Mouse (Mus musculus): ENCODE data around the gene Gpr83.
"Not testable (repeated sequence)": the region's sequence is repeated elsewhere in the genome, so short reads cannot be mapped to it uniquely, and the experiment has no call there.

Gpr83 gene

DNA sequence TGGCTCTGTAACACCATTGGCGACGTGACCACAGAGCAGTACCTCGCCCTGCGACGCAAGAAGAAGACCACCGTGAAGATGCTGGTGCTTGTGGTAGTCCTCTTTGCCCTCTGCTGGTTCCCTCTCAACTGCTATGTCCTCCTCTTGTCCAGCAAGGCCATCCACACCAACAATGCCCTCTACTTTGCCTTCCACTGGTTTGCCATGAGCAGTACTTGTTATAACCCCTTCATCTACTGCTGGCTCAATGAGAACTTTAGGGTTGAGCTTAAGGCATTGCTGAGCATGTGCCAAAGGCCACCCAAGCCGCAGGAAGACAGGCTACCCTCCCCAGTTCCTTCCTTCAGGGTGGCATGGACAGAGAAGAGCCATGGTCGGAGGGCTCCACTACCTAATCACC lies 8.3 kb downstream of the Gpr83 start:
- no peak for DNase-seq (ENCODE audit: low spot score in 2 of 2)

DNA sequence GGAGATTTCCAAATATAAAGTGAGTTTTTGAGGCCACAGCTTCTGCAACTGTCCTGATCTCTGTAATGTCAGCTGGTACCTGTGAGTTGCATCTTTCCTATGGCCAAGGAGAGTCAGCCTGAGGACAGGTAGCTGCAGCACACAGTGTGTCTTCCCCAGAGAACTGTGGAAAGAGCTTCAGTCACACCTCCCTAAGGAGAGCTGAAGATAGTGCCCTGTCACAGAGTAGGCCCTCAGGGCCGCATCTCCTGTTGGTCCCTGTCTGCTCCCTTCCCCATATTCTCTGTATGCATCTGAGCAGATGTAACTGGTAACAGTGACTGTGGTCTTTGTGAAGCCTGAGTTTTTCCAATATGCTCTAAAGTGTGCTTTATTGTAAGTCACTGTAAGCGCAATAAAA lies 10.4 kb downstream of the Gpr83 start:
- no peak for DNase-seq (ENCODE audit: low spot score in 2 of 2)

DNA sequence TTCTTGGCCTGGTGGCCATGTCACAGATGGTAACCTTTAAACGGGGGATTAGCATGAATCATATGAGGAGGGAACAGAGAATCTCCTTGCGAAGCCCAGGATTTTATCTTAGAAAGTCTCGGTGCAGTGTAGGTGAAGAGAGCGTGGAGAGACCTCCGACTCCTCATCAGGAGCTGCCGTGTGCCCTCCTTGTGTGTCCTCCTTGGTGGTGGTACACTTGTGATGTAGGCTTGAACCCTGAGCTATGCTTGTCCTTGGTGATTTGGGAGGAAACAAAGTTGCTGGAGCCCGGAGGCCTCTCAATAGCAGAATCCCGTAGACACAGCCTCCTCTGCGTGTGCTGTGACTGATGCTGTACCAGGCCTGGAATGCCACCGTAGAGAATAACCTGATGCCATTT lies 10.8 kb downstream of the Gpr83 start:
- no peak for DNase-seq (ENCODE audit: low spot score in 2 of 2)

DNA sequence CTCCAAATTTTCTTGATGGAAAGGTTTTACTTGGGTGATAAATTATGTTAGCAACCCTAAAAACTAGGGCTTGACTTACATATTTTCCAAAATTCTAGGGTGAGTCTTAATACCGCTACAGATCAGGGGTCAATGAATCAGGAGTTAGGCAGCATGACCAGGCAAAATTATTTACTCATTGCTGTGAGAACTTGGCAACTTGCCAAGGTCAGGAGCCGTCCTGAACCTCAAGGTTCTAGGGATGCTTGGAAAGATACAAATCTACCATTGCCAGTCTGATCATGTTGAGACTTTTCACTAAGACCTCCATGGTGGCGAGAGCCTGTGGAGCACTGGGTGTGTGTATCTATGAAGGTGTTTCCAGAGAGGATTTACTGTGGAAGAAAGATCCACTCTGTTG lies 11.5 kb downstream of the Gpr83 start:
- DNase-seq (ENCODE audit: low spot score in 2 of 2), result no peak

DNA sequence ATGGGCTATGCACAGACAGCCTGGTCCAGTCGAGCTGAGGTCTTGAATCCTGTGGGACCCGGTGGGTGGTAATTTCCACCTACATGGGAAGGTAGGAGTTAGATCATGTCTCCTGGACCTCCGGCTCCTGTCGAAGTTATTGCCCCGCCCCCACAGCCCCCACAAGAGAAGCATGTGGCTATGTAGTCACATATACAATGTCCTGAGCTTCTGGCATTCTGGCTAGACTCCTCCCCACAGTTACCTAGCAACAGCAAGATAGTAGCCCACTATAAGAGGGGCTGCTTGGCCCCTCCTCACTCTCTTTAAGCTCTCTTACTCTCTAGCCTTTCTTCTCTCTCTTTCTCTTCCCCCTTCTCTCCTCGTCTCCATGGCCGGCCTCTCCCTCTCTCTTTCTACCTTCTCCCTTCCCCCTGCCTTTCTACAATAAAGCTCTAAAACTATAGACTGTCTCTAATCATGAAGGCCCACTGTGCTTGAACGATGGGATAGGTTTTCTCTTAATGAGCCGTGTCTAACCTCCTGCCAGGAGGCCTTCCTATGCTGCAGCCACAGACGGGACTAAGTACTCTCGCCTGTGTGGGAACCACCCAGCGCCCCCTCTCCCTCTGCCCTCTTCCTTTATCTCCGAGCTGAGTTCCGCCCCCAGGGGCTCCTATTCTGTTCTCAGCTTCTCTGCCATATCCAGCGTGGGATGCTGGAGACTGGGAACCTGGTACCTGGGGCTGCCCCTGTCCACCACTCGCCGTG lies 12.3 kb downstream of the Gpr83 start:
- DNase-seq (ENCODE audit: low spot score in 2 of 2), result no peak

DNA sequence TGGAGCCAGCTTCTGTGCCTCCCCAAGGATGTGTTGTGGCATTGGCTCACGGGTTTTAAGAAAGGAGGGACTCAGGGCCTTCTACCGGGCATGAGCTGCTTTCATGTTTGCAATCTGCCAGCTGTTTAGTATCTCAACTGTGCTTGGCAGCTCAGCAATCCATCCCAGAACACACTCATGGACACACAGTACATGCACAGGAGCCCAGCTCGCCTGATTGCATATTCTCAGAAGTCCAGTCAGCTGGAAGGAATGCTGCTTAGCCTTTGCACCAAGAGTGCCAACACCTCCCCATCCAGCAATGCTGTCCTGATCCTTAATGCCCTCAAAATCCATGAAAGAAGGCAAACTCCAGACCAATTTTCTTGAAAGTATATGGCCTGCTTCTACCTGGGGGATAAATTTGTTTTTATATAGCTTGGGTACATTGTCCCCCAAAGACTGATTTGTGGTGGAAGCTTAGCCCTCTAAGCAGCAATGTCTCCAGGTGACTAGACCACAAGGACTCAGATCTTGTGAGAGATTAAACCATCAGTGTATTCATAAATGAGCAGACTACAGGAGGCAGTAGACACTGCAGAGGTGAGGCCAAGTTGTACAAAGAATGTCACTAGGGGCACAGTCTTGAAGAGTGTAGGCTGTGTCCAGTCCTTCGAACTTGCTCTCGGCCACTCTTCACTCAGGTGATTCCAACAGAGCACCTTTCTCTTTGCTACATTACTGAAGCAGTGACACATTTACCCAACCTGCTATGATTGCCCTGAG lies 15.9 kb downstream of the Gpr83 start:
- peak in 1 of 2 experiments; percentile 9 for DNase-seq (ENCODE audit: low spot score in 2 of 2)

DNA sequence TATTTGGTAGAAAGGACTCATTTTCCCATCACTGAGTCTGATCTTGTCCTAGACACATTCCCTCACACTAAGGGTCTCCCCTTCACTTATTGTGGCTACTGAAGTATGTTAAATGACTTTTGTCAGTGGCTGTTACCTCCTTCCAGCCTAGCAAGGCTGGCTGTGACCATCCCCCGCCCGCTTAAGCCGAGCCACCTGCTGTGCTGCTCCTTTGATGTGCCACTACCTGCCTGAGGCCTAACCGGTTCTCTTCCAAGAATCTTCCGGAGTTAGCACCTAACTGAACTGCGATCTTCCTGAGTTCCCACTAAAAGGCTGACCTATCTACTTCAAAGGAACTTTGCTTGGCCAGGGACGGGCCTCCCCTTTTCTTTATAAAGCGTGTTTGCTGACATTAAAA lies 16.6 kb downstream of the Gpr83 start:
- not testable (repeated sequence) for DNase-seq (ENCODE audit: low spot score in 2 of 2)

DNA sequence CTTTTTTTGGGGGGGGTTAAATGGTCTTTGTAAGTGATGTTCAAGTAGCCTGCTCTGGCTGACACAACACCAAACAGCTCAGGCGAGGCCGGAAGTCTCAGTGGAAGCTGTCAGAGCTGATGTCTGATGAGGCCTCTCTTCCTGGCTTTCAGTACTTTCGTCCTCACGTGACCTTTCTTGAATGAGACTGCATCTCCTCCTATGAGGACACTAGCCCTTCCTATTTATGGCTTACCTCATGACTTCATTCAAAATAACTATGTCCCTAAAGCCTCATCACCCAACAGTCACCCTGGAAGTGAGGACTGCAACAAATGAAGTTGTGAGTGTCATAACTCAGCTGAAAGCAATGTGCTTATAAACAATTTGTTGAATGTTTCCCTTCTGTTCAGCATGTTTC lies 24.6 kb downstream of the Gpr83 start:
- no peak for DNase-seq (ENCODE audit: low spot score in 2 of 2)

DNA sequence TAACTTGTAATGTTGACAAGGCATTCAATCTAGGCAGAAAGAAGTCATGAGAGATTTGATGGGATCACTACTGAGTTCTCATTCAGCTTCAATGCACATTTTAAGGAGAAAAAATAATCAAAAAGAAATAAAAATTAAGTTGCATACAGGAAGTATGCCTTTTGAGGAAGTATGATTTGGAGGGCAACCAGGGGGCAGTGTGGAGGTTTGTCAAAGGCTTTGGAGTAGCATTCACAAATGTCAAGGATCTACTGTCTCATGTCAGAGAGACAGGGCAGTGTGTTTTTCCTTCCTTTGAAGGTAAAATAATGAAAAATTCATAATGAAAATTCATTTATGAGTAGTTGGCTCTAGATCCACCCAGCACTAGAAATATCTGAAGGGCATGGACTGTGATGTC lies 25.1 kb downstream of the Gpr83 start:
- no peak for DNase-seq (ENCODE audit: low spot score in 2 of 2)

DNA sequence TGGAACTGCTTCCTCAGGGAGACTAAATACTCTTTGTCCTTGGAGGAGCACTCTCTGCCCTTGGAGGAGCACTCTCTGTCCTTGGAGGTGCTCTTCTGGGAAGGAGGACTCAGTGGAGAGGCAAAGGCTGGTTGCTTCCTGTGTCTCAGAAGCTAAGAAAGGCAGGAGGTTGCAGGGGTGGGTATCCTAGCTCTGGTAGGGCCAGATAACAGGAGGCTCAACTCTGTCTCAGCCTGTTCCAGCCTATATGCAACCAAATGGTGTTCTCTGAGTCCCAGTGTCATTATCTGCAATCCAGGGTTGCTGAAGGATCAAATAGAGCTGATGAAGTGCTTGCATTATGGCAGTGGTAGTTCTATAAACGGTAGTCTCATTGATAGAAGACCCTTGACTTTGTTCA lies 25.9 kb downstream of the Gpr83 start:
- DNase-seq (ENCODE audit: low spot score in 2 of 2), result no peak

DNA sequence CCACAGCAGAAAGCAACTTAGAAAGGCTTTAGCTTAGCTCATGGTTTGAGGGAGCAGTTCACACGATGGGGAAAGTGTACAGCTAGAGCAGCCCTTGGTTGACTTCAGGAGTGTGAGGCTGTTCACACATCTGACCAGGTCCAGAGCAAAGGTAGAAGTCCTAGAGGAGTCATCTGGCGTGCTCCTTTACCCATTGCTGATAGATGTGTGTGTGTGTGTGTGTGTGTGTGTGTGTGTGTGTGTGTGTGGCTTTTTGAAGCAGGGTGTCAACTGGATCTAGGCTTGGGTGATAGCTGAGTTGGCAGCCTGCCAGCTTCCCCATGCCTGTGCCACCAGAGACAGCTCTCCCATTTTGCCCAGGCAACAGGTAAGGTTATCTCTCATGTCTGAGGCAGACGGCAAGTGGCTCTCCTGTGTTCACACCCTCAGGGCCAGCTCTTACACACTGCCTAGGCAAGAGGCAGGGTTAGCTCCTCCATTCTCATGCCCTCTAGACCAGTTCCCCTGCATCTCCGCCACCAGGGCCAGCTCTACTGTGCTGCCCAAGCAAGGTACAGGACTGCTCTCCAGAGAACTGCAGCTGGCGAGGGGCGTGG lies 27.9 kb downstream of the Gpr83 start:
- no peak for DNase-seq (ENCODE audit: low spot score in 2 of 2)

DNA sequence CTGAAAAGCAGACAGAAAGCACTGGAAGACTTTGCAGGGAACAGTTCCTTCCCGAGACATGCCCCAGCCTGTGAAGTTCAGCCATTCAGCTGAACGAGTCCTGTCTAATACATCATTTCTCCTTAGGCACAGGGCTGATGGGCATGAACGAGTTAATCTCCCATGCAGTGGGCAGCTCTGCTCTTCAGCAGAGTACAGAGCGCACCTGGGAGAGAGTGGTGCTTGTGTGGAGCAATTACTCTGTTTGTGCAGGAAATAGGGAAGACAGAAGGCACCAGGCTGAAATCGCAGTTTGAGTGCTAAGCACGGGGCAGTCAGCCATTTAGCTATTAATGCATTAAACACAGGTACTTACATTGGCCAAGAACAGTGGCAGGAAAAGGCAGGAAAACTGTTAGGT lies 28.7 kb downstream of the Gpr83 start:
- no peak for DNase-seq (ENCODE audit: low spot score in 2 of 2)

DNA sequence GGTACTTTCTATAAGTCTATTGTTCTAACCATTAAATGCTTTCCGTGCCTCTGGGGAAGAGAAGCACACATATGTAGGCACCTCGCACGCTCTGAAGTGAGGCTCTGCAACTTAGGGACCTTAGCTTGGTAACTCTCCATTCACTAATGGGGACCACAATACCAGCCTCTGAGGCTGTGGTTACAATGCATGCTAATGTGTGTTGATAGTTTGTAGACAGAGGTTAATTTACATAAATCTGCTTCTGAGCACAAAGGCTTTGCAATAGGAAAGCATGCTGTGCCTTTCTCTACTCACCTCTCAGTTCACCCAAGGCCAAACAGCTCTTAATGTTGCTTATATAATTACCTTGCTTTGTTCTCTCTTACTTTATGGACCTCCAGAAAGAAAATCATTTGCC lies 30.7 kb downstream of the Gpr83 start:
- DNase-seq (ENCODE audit: low spot score in 2 of 2), result no peak

DNA sequence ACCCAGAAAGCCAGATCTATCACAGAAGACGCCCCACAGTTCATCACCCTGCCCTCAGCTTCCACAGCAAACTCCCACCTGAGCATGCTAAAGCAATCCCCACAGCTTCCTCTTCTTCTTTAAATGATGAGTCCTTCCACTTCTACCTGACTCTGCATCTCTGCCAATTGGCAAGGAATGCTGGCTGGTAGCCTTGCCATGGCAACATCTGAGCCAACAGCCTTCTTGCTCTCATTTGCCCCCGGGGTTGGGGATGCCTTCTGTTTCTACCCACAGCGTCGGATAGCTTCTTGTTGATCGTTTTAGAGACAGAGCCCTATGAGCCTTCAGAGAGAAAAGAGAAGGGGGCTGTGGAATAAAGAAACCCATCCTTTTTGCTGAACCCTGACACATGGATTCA lies 31.9 kb downstream of the Gpr83 start:
- no peak for DNase-seq (ENCODE audit: low spot score in 2 of 2)

DNA sequence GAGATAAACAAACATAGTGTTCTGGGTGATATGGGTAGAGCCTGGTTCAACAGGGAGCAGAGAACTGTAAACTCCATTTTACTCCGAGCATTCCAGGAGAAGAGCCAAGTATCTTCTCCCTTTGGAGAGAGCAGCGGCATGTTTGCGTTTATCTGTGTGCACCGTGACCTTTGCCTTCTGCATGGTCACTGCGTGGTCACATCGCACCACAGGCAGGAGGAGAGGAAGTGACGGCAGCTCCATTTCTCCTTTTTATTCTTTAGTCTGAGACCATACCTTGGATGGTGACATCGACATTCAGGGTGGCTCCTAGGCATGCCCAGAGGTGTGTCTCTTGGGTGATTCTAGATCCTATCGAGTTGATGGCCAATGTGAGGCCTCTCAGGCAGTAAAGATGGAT lies 33.4 kb downstream of the Gpr83 start:
- no peak for DNase-seq (ENCODE audit: low spot score in 2 of 2)

DNA sequence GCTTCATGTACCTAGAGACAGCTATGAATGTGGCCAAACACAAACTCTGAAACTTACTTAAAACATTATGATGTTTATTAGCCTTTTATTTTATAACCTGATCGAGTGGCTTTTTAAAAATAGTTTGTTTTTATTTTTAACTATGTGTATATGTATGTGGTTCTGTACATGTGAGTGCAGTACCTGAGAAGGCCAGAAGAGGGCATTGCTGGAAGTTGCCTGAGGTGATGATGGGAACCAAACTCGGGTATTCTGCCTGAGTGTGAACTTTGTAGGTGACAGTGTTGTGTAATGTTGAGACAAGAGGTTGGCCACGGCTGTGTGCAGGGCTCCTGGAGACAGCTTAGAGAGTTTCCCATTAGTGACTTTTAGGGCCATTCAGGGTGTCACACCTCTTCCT lies 34.6 kb downstream of the Gpr83 start:
- DNase-seq (ENCODE audit: low spot score in 2 of 2), result no peak

DNA sequence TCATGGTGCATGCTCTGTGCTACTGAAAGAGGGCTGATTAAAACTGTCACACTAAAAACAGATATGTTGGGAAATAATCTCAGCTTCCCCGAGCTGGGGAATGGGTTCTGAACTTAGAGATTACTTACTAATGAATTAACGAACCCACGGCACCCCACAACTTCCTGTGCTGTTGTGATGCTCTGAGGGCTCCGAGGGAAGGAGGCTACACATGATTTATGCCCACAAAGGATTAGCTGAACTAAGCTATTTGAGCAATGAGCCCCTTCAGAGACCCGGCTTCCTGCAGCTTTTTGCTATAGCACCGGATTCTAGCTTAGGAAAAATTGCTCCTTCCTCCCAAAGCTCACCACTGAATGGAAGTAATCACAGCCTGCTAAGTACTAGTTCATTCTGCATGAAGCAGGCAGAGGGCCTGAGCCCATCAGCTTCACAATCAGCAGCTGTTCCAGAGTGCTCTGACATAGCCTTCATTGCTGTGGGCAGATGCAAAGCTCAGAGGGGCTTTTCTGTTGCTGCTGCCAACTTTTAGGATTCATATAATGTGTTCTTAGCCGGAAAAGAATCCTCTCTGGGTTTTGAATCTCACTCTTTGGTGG lies 35.3 kb downstream of the Gpr83 start:
- no peak for DNase-seq (ENCODE audit: low spot score in 2 of 2)

DNA sequence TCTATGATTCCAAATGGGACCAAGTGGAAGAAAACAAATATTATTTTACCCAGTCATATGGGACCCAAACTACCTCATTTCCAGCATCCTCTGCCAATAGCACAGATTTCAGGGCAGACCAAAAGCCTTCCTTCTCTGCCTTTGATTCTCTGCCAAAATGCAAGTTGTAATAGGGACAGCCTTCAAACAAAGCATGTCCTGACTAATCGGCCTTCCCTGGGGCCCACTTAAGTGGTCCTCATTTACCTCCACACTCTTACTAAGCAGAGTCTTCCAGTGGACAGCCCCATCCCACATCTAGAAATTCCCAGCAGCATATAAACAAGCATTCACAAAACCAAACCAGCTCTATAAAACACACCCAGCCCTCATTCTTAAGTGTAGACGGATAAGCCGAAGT lies 37.1 kb downstream of the Gpr83 start:
- no peak for DNase-seq (ENCODE audit: low spot score in 2 of 2)

DNA sequence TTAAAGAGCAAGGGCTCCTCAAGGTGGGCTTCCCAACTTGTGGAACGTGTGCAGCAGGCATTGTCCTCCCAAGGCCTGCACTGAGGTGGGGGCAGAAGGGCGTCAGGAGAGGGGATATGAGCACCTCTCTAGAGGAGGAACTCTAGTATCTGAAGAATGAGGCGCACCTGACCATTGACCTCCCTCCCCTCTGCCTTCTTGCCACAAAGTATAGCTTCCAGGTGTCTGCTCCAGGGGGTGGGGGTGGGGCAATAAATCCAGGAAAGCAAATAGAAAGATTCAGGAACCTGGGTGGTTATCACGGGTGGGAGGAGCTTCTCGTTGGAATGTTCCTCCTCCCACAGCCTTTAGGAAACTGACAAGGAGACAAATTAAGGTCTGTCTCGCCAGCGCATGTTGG lies 41.7 kb downstream of the Gpr83 start:
- DNase-seq (ENCODE audit: low spot score in 2 of 2), result no peak

DNA sequence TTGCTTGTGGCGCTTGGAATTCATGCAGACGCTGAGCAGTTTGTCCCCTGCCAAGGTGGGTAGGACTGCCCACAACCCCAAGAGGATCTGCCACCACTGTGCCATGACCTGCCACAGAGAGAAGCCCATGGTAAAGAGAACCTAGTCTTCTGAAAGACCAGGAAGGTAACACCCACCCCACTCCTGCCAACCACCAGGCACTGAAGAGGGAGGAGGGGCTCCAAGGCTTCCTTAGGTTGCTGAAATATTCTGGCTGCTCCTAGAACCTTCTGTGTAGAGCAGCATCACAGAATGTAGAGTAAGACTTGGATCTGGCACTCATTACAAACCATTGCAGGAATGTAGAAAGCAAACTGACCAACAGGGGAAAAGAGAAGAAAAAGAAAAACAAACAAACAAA lies 42.4 kb downstream of the Gpr83 start:
- DNase-seq (ENCODE audit: low spot score in 2 of 2), result no peak

DNA sequence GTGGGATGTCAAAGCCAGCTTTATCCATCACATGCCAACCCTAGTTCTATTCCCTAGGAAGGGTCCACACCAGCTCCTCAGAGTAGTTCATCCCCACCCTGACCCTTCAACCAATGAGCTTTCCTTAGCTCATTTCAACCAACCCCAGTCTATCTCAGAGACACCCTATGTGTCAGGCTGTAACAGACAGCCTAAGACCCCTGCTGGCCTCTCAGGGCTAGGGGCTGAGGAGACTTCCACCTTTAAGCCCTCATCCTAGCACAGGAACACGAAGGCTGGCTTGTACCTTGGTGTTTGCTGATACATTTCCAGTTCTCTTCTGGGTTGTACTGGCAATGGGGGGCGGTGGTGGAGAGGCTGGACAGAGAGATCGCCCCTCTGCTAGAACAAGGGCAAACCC lies 43.0 kb downstream of the Gpr83 start:
- DNase-seq (ENCODE audit: low spot score in 2 of 2), result no peak

DNA sequence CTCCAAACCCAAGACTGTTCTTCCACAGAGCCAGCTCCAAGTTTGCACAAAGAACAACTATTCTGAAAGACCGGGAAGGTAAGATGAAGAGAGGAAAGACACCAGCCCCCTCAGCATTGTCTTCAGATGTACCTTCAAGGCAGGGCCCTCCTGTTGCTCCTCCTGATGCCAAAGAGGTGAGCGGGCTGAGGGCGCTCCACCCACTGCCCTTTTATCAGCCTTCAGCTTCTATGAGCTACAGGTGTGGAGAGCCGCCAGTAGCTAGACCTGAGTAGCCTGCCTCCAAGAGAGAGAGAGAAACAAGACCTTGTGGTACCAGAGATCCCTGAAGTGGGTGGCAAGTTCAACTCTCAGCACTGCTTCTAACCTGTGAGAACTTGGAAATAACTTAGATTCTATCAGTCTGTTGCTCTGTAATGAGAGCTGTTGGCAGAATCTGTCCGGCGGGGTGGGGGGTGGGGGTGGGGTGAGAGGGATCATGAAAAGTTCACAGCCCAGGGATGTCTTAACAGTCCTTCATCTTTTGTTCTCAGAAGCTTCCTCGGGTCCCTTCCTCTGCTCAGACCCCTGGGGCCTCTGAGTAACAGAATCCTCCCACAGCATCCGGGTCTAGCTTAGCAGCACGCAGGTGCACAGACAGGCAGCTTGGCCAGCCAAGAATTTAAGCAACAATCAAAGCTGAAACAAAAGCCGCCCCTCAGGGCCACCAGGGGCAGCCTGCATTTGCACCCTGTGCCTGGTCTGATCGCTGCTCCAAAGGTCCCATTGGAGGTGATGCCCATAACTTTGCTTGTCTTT lies 43.8 kb downstream of the Gpr83 start, which contains the start of gene Izumo1r:
Gene Izumo1r (minus strand): TSS at position 369 of the 798 bp plus-strand sequence.
- DNase-seq (ENCODE audit: low spot score in 2 of 2), result no peak

Measured in urinary bladder, postnatal 36 days (tissue).